Mouse (Mus musculus): ENCODE data around the gene Uqcc1. TPM values are rescaled to one million over a fixed set of nuclear protein-coding genes. Genes with fewer than 3 reads are reported as not detected.
"Not testable (repeated sequence)": the region's sequence is repeated elsewhere in the genome, so short reads cannot be mapped to it uniquely, and the experiment has no call there.

Gene Uqcc1
- total RNA-seq, 2 experiments from 2014 or later, result 248 to 268 TPM

DNA sequence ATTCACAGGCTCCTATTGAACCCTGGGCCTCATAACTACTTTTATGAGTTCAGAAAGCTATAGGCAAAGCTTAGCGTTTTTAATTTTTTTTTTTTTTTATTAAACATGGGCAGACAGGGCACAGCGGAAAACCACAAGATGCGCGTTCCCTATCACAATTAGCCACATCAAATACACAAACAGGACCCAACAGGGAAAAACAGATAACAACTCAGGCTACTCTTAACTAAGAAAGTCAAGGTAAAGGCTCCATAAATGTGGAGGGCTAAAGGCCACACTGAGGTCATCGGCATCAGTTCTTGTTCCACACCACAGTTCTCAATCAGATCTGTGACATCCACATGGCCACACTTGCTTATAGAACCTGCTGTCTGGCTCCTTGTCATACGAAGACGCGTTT, 61.8 kb downstream of the Uqcc1 start:
- intact Hi-C loops (cut with DNase I), result no loop called here
- no peak for DNase-seq (ENCODE audit: low spot score)

- intact Hi-C loops (cut with DNase I), result no loop called here
- no peak for DNase-seq (ENCODE audit: low spot score)
These were observed 66.7 kb downstream of the Uqcc1 start for GRCm38 (mm10) chr2:155863301-155863867.

- DNase-seq (ENCODE audit: low spot score), result no peak
These were observed 67.4 kb downstream of the Uqcc1 start for GRCm38 (mm10) chr2:155862573-155863300.

GRCm38 (mm10) chr2:155861581-155861980, 68.5 kb downstream of the Uqcc1 start:
- intact Hi-C loops (cut with DNase I), result no loop called here
- no peak for DNase-seq (ENCODE audit: low spot score)

More at GRCm38 (mm10) chr2:155862573-155863300, 67.4 kb downstream of the Uqcc1 start:
- intact Hi-C loops (cut with DNase I), result no loop called here

DNA sequence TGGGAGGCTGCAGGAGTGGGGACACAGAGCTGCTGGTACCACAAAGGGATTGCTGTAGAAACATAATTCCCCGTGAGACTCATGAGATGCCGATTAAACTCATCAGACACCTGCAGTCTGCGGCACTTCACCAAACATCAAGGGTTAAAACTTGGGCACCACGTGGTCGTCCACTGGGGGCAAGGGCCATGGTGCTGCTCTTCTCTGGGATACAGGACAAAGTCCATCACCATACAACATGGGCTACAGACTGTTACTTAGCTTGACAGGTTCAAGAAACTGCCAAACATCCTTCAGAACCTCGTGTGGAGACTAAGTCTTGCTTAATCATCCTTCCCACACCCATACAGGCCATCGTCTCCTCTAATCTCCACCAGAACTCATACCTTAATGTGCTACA, 70.0 kb downstream of the Uqcc1 start:
- DNase-seq (ENCODE audit: low spot score), result no peak
- intact Hi-C loops (cut with DNase I), result no loop called here

DNA sequence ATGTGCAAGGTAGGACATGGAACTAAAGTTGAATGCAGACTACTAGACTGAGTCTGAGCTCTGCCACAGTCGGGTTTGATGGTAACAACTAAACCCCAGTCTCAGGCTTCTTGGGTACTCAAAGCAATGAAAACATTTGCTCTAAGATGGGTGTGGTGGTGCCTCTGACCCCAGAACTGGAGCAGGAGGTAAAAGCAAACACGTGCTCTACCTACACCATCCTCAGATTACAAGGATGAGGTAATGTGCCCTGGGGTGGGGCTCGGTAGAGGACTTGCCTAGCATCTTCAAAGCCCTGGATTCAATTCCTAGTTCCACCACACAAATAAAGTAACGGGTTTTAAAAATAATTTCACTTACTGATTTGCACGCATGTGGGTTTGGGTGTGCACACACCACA, 77.6 kb downstream of the Uqcc1 start:
- no peak for DNase-seq (ENCODE audit: low spot score)
- intact Hi-C loops (cut with DNase I), result no loop called here

DNA sequence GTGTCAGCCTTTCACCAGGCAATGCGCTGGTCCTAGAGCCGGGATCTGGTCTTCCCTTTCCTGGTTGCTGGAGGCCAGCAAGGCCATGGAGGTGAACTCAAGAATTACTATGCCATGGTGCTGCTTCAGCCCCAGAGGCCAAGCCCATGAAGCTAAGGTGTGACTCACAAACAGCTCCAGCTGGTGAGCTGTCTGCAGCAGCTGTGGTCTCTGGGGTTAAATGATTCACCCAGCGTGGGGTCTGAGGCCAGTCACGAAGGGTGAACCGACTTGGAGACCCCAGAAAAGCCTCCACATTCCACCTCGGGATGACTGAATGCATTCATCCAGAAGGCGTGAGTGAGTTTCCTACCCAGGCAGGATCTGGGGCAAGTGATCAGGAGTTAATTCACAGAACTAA, 80.0 kb downstream of the Uqcc1 start:
- intact Hi-C loops (cut with DNase I), result no loop called here

DNA sequence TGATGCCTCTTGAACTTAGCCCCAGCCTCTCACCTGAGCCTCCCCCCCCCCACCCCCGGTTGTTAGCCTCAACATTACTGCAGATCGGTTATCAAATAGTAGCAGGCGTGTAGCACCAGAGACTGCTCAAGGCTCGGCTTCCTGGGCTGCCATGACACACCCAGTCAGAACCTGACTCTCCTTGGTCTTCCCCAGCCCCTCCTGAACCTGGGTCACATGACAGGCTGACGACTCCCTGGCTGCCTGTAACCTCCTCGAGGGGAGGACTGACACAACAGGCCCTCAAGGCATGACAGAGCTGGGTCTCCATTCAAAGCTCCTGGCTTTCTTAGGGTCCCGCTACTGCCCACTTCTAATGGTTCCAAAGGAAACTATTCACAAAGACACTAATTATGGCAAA, 80.6 kb downstream of the Uqcc1 start:
- intact Hi-C loops (cut with DNase I), result no loop called here
- DNase-seq (ENCODE audit: low spot score), result no peak

More for the DNA sequence above, 80.0 kb downstream of the Uqcc1 start:
- no peak for DNase-seq (ENCODE audit: low spot score)

GRCm38 (mm10) chr2:155848291-155848690, 81.8 kb downstream of the Uqcc1 start:
- intact Hi-C loops (cut with DNase I), result no loop called here
- peak; percentile 25 for DNase-seq (ENCODE audit: low spot score)

GRCm38 (mm10) chr2:155846930-155847329, 83.2 kb downstream of the Uqcc1 start:
- DNase-seq (ENCODE audit: low spot score), result no peak
- intact Hi-C loops (cut with DNase I), result loop anchor here (1.0 kb wide), 1 partner anchor 99 kb away; no protein-coding TSS in a partner anchor

DNA sequence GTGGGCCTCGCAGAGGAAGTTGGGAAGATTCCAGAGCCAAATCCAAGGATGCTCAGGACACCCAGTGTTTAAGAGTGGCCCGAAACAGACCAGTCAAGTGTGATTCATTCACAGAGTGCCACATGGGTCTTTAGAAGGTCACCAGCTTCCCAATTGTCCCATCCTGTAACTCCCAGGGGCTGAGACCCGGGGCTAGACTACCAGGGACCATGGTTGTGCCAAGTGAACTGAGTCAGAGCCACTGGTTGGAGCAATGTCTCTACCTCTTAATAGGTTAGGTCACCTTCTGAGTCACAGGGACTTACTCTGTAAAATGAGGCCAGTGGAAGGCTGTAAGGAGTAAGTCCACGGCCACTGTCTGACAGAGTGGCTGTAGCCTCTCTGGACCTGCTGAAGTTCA, 91.1 kb downstream of the Uqcc1 start:
- DNase-seq (ENCODE audit: low spot score), result no peak

GRCm38 (mm10) chr2:155837961-155838360, 92.1 kb downstream of the Uqcc1 start:
- no peak for DNase-seq (ENCODE audit: low spot score)
- intact Hi-C loops (cut with DNase I), result no loop called here

More for the DNA sequence above, 91.1 kb downstream of the Uqcc1 start:
- intact Hi-C loops (cut with DNase I), result no loop called here

GRCm38 (mm10) chr2:155834732-155835131, 95.4 kb downstream of the Uqcc1 start, which contains the start of gene Fam83c:
Gene Fam83c, minus strand, starts transcription at chr2:155834854.
- intact Hi-C loops (cut with DNase I), result no loop called here
- DNase-seq (ENCODE audit: low spot score), result no peak

DNA sequence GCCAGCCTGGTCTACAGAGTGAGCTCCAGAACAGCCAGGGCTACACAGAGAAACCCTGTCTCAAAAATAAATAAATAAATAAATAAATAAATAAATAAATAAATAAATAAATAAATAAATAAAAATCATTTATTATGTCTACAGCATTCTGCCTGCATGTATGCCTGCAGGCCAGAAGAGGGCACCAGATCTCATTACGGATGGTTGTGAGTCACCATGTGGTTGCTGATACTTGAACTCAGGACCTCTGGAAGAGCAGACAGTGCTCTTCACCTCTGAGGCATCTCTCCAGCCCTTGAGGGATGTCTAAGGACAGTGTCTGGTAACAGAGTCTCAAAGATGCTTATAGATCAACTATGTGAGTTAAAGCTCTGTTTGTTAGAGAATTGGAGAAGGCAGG, 98.0 kb downstream of the Uqcc1 start:
- intact Hi-C loops (cut with DNase I); DNase-seq (ENCODE audit: low spot score): not testable (repeated sequence)

- no peak for DNase-seq (ENCODE audit: low spot score)
- intact Hi-C loops (cut with DNase I), result no loop called here
These were observed 98.8 kb downstream of the Uqcc1 start for GRCm38 (mm10) chr2:155831302-155831701.

GRCm38 (mm10) chr2:155830841-155831240, 99.3 kb downstream of the Uqcc1 start:
- intact Hi-C loops (cut with DNase I), result no loop called here
- DNase-seq (ENCODE audit: low spot score), result no peak

DNA sequence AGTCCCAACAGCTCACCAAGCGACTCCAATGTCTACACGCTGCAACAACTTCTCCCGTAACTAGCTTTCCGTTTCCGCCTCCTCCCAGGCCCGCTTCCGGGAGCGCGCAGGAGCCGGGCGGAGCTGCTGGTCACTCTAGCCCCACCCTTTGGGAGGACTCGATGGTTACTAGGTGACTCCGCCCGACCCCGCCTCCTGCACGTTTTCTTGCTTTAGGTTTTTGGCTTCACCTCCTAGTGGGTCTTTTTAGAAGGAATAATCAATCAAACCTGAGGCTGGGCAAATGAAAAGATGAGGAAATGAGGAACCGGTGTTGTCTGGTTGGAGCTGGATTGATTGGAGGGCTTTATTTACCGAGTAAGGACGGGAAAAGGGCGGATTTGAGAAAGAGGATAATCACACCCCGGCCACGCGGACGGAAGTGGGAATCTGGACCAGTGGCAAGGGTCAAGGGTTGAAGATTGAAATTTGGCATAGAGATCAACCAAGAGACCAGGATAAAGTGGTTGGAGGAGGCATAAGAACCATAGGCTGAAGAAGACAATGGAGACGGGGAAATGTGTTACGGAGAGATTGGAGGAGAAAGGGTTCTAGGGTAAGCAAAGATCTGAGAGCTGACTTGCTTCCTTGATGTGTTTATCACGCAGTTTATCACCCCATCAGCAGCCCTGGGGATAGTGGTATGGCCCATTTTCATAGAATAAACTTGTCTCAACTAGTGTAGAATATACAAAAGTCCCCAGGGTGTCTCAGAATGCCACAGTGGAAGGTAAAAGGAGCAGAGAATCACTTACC, 103.3 kb downstream of the Uqcc1 start, which contains the start of gene Eif6:
Gene Eif6 (minus strand): TSS at position 296 of the 795 bp plus-strand sequence.
- DNase-seq (ENCODE audit: low spot score), result peak; percentile 79
- intact Hi-C loops (cut with DNase I), result no loop called here

- no peak for DNase-seq (ENCODE audit: low spot score)
These were observed 104.0 kb downstream of the Uqcc1 start for GRCm38 (mm10) chr2:155825904-155826629.

DNA sequence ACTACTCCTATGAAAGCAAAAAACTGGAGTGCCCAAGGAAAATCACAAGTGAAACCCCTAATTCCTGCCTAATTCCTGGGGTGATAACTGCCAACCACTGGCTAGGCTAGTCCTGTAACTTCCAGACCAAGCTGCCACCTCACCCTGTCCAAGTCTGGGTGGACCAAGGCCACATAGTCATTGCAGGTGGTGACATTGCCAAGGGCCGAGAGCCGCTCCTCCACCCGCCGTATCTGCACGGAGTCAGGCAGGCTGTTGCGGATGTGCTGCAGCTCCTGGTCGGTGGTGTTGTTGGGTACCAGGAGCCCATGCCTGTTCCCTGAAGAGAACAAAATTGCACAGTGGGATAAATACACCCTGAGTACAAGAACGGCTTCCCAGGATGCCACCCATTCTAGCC, 106.4 kb downstream of the Uqcc1 start:
- no peak for DNase-seq (ENCODE audit: low spot score)
- intact Hi-C loops (cut with DNase I), result no loop called here

More at GRCm38 (mm10) chr2:155825904-155826629, 104.0 kb downstream of the Uqcc1 start:
- intact Hi-C loops (cut with DNase I), result no loop called here

- intact Hi-C loops (cut with DNase I), result no loop called here
- no peak for DNase-seq (ENCODE audit: low spot score)
These were observed 109.3 kb downstream of the Uqcc1 start for GRCm38 (mm10) chr2:155820779-155821178.
